Mouse (Mus musculus): ENCODE results near the gene Phf23. TPM values are rescaled to one million over a fixed set of nuclear protein-coding genes. Genes with fewer than 3 reads are reported as not detected.

Gene Phf23
- polyA plus RNA-seq, 1 experiment = 21.4 TPM

DNA sequence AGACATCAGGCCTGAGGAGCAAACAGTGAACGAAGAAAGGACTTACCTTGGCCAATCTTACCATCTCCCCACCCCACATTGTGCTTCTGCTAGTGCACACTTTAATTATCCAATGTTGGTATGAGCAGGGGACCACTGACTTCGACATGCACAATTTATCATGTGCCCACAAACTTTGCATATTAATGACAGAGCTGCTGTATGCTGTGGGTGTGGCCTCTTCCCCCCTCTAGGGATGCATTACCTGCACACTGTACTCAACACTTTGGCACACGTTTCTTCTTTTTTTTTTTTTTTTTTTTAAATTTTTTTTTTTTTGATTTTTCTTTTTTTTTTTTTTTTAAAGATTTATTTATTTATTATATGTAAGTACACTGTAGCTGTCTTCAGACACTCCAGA lies 24.8 kb upstream of the Phf23 start:
- no peak for DNase-seq (ENCODE audit: low read depth in 1 of 2, low spot score in 2 of 2)
- Histone ChIP-seq H3K27me3 (ENCODE audit: control insufficient read depth, insufficient read depth, low read length) (peaks cover 10% of the 10 kb centered on the region), H3K4me1 (ENCODE audit: control insufficient read depth, insufficient read depth, insufficient read length) (peaks cover 16% of the 10 kb centered on the region), H3K4me3 (ENCODE audit: extremely low read depth, insufficient read depth, insufficient read length) (no peak overlapping the region), H3K36me3 (ENCODE audit: control insufficient read depth, insufficient read depth, low read length) (peaks cover 11% of the 10 kb centered on the region), H3K27ac (ENCODE audit: insufficient read depth, low read length) (no peak overlapping the region)
- 45% methylated on average over 3 of the region's 3 CpGs for WGBS
- TF ChIP-seq CTCF (IDR thresholded peaks at IDR 0.05; ENCODE audit: extremely low read depth, insufficient read depth, insufficient read length, insufficient replicate concordance) (no peak), POLR2A (IDR thresholded peaks at IDR 0.05; ENCODE audit: low read depth, low read length) (no peak)

DNA sequence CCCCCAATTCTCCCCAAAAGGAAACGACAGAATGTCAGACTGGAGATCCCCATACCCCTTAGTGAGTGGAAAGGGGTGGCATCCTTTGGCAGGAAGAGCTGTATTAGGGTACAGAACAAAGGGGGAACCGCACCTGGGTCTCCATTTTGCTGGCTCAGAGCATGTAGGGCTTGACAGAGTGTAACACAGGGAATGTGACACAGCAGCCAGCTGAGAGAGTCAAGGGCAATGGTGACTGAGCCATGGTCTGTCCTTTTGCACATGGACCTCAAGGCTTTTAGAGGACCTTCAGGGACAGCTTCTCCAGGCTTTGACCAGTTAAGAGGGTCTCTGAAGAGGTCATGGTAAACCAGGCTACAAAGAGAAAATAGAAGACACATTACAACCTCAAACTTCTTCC lies 20.7 kb upstream of the Phf23 start:
- 94% methylated on average over 2 of the region's 2 CpGs for WGBS
- Histone ChIP-seq H3K36me3 (ENCODE audit: control insufficient read depth, insufficient read depth, low read length) (peaks cover 11% of the 10 kb centered on the region), H3K27ac (ENCODE audit: insufficient read depth, low read length) (no peak overlapping the region), H3K4me1 (ENCODE audit: control insufficient read depth, insufficient read depth, insufficient read length) (peaks cover 5% of the 10 kb centered on the region; the same call in 1 of the 2 replicates), H3K4me3 (ENCODE audit: extremely low read depth, insufficient read depth, insufficient read length) (no peak overlapping the region), H3K27me3 (ENCODE audit: control insufficient read depth, insufficient read depth, low read length) (no peaks in the 10 kb centered on the region)
- no peak for TF ChIP-seq POLR2A (IDR thresholded peaks at IDR 0.05; ENCODE audit: low read depth, low read length)
- no peak for TF ChIP-seq CTCF (IDR thresholded peaks at IDR 0.05; ENCODE audit: extremely low read depth, insufficient read depth, insufficient read length, insufficient replicate concordance)
- DNase-seq (ENCODE audit: low read depth in 1 of 2, low spot score in 2 of 2) = no peak

DNA sequence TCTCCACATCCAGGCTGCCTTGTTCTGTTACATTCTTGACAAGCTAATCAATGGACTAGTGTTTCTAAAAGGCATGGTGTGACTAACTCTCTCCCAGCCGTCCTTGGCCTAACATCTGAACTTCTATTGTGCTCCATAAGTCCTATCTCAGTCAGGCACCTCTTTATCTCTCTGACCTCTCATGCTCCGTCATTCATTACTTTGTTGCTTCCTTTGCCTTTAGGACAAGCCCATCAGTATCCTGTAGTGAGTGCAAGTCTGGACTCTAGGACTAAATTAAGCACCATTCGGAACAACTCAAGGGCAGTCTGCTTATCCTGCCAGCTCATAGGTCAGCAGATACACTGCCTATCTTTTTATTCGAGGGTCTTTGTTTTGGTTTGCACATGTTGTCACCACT lies 19.3 kb upstream of the Phf23 start:
- no peak overlapping the region for H3K27ac ChIP-seq (ENCODE audit: insufficient read depth, low read length)
- peaks cover 11% of the 10 kb centered on the region for H3K36me3 ChIP-seq (ENCODE audit: control insufficient read depth, insufficient read depth, low read length)
- no peaks in the 10 kb centered on the region for H3K27me3 ChIP-seq (ENCODE audit: control insufficient read depth, insufficient read depth, low read length)
- no peak overlapping the region for H3K4me3 ChIP-seq (ENCODE audit: extremely low read depth, insufficient read depth, insufficient read length)
- 84% methylated on average over 4 of the region's 4 CpGs for WGBS
- no peak for DNase-seq (ENCODE audit: low read depth in 1 of 2, low spot score in 2 of 2)
- no peak for TF ChIP-seq CTCF (IDR thresholded peaks at IDR 0.05; ENCODE audit: extremely low read depth, insufficient read depth, insufficient read length, insufficient replicate concordance)
- no peak for TF ChIP-seq POLR2A (IDR thresholded peaks at IDR 0.05; ENCODE audit: low read depth, low read length)
- no peaks in the 10 kb centered on the region; the same call in 1 of the 2 replicates for H3K4me1 ChIP-seq (ENCODE audit: control insufficient read depth, insufficient read depth, insufficient read length)

DNA sequence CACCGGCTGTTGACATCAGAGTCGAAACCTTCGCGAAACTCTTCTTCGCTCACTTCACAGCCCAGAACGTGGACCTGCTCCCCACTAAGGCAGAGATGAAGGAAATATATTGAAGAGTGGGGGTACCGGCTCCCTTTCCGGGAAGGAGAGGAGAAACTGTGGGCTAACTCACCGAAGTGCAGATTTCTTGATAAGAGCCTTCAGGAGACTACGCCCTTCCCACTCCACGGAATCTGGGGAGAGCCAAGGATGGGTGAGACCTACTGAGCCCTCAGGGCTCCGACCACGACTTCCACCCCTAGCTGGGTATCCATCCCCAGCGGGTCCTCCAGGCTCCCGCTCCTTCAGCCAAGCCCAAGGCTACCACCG lies 15.8 kb upstream of the Phf23 start:
- DNase-seq (ENCODE audit: low read depth in 1 of 2, low spot score in 2 of 2) = no peak
- no peaks in the 10 kb centered on the region for H3K27me3 ChIP-seq (ENCODE audit: control insufficient read depth, insufficient read depth, low read length)
- peak overlapping the region; percentile 84 for H3K4me3 ChIP-seq (ENCODE audit: extremely low read depth, insufficient read depth, insufficient read length)
- H3K27ac ChIP-seq (ENCODE audit: insufficient read depth, low read length) = peak overlapping the region; percentile 81
- TF ChIP-seq POLR2A (IDR thresholded peaks at IDR 0.05; ENCODE audit: low read depth, low read length) = no peak
- TF ChIP-seq CTCF (IDR thresholded peaks at IDR 0.05; ENCODE audit: extremely low read depth, insufficient read depth, insufficient read length, insufficient replicate concordance) = no peak
- peaks cover 9% of the 10 kb centered on the region for H3K36me3 ChIP-seq (ENCODE audit: control insufficient read depth, insufficient read depth, low read length)
- H3K4me1 ChIP-seq (ENCODE audit: control insufficient read depth, insufficient read depth, insufficient read length) = peaks cover 6% of the 10 kb centered on the region; the same call in 1 of the 2 replicates
- WGBS = 4% methylated on average over 16 of the region's 16 CpGs

- no peaks in the 10 kb centered on the region for H3K27me3 ChIP-seq (ENCODE audit: control insufficient read depth, insufficient read depth, low read length)
- WGBS = under 1% methylated on average over 55 of the region's 60 CpGs
- H3K4me3 ChIP-seq (ENCODE audit: extremely low read depth, insufficient read depth, insufficient read length) = peak overlapping the region; percentile 84
- H3K27ac ChIP-seq (ENCODE audit: insufficient read depth, low read length) = peak overlapping the region; percentile 81
- TF ChIP-seq POLR2A (IDR thresholded peaks at IDR 0.05; ENCODE audit: low read depth, low read length) = peak; percentile 87
- TF ChIP-seq CTCF (IDR thresholded peaks at IDR 0.05; ENCODE audit: extremely low read depth, insufficient read depth, insufficient read length, insufficient replicate concordance) = no peak
- H3K4me1 ChIP-seq (ENCODE audit: control insufficient read depth, insufficient read depth, insufficient read length) = peaks cover 6% of the 10 kb centered on the region; the same call in 1 of the 2 replicates
- peaks cover 12% of the 10 kb centered on the region for H3K36me3 ChIP-seq (ENCODE audit: control insufficient read depth, insufficient read depth, low read length)
- DNase-seq (ENCODE audit: low read depth in 1 of 2, low spot score in 2 of 2) = peak; percentile 81 to 84
Measured at GRCm38 (mm10) chr11:69980196-69981140, 15.1 kb upstream of the Phf23 start.

DNA sequence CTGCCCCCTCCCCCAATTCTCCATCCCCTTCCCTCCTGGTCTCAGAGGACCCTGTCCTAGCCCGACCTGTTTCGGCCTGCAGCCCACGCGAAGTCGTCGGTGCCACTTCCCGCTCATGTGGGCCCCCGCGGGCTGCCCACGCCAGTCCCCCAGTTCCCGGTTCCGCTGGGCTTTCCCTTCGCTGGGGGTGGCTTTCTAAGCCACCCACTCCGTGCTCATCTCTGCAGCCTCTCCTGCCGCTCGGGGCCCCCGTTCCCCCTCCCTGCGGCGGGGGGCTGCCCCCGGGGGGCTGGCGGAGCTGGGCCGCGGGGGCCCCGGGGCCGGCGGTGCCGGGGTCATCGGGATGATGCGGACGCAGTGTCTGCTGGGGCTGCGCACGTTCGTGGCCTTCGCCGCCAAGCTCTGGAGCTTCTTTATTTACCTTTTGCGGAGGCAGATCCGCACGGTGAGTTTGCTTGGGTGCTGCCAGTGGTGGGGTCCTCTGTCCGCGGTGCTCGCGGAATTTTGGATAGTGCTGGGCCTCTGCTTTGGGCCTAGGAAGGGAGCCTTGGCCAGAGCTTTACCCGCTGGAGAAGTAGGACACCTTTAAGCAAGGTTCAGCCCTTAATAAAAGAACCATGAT lies 14.3 kb upstream of the Phf23 start, which contains the start of gene Ctdnep1:
Gene Ctdnep1 (plus strand): TSS at position 16 of the 622 bp plus-strand sequence.
- DNase-seq (ENCODE audit: low read depth in 1 of 2, low spot score in 2 of 2) = peak in 1 of 2 experiments; percentile 47
- Histone ChIP-seq H3K36me3 (ENCODE audit: control insufficient read depth, insufficient read depth, low read length) (peaks cover 13% of the 10 kb centered on the region), H3K4me3 (ENCODE audit: extremely low read depth, insufficient read depth, insufficient read length) (peak within 1 kb of the TSS; percentile 84), H3K27me3 (ENCODE audit: control insufficient read depth, insufficient read depth, low read length) (no peaks in the 10 kb centered on the region), H3K27ac (ENCODE audit: insufficient read depth, low read length) (peak within 1 kb of the TSS; percentile 81), H3K4me1 (ENCODE audit: control insufficient read depth, insufficient read depth, insufficient read length) (peaks cover 6% of the 10 kb centered on the region; the same call in 1 of the 2 replicates)
- no peak for TF ChIP-seq CTCF (IDR thresholded peaks at IDR 0.05; ENCODE audit: extremely low read depth, insufficient read depth, insufficient read length, insufficient replicate concordance)
- no peak for TF ChIP-seq POLR2A (IDR thresholded peaks at IDR 0.05; ENCODE audit: low read depth, low read length)
- under 1% methylated on average over 38 of the region's 43 CpGs for WGBS
